Mouse (Mus musculus) erythroblast, embryonic 14.5 days (primary cell): ENCODE results near the gene Cep78.

Source experiments
- GATA1 ChIP-seq: IDR thresholded peaks from 2 replicates; pipeline ENCODE4 v1.6.1; 2012; ENCODE audit warnings: low read length, inconsistent platforms, mixed read lengths
- TAL1 ChIP-seq: IDR thresholded peaks from 3 replicates; pipeline ENCODE4 v1.6.1; 2012; ENCODE audit warnings: low read length, inconsistent platforms, mixed read lengths

DNA sequence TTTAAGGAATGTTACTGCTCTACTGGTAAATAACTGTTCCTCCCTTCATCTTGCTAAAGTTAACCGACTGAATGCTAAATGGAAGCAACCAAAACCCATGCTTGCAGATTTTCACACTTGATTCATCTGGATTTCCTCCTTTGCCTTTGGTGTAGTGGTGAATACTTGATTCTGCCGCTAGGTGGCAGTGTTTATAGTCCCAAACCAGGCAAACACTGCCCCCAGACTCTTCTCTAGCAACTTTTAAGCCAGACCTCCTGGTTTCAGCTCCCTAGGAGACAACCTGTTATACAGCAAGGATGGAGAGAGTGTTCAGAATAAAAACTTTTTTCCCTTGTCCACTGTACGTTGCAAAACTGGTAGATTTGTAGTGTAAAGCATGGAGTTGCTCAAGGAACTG, 13.4 kb upstream of the Cep78 start:
- TF ChIP-seq TAL1 (no peak), GATA1 (no peak)
